Mouse (Mus musculus): ENCODE results near the gene Luc7l. TPM values are rescaled to one million over a fixed set of nuclear protein-coding genes. Genes with fewer than 3 reads are reported as not detected.

Luc7l gene
- total and polyA plus RNA-seq, 3 experiments: 58.4 to 59.2 TPM; not detected in 1

- peak; percentile 67 for TF ChIP-seq RAD21 (IDR thresholded peaks at IDR 0.05; ENCODE audit: low read depth, low read length)
- TF ChIP-seq ETS1 (IDR thresholded peaks at IDR 0.05; ENCODE audit: low read depth, low read length): no peak
- peak; percentile 53 for TF ChIP-seq SMC3 (IDR thresholded peaks at IDR 0.05; ENCODE audit: low read depth, low read length)
- peak; percentile 65 for TF ChIP-seq ZC3H11A (IDR thresholded peaks at IDR 0.05; ENCODE audit: low read depth, low read length)
- TF ChIP-seq EP300 (IDR thresholded peaks at IDR 0.05; ENCODE audit: low read depth in 1 of 2, low read length in 2 of 2): no peak
- TF ChIP-seq MAZ (IDR thresholded peaks at IDR 0.05; ENCODE audit: low read depth, low read length): no peak
- peak; percentile 46 to 82 (median 73) for TF ChIP-seq CTCF (IDR thresholded peaks at IDR 0.05 in 2 of 3, conservative IDR thresholded peaks at IDR 0.05 in 1 of 3; ENCODE audit: control insufficient read depth in 1 of 3, insufficient read depth in 1 of 3, low read depth in 2 of 3, low read length in 3 of 3, poor library complexity in 1 of 3, severe bottlenecking in 1 of 3)
- peak; percentile 59 for TF ChIP-seq ZNF384 (IDR thresholded peaks at IDR 0.05; ENCODE audit: low read depth, low read length)
- peak; percentile 44; the same call in 1 of the 2 replicates for TF ChIP-seq MYC (IDR thresholded peaks at IDR 0.05; ENCODE audit: low read depth, low read length)
- TF ChIP-seq POLR2AphosphoS2 (IDR thresholded peaks at IDR 0.05; ENCODE audit: low read length): no peak
- H3K36me3 ChIP-seq (ENCODE audit: control insufficient read depth in 1 of 2, insufficient read depth in 2 of 2, low read length in 2 of 2): peaks cover 13 to 38% of the 10 kb centered on the region in 2 experiments
- H3K4me1 ChIP-seq (ENCODE audit: control insufficient read depth in 1 of 2, insufficient read depth in 2 of 2, low read length in 2 of 2): peaks cover 4 to 6% of the 10 kb centered on the region in 2 experiments; a peak in 1 of 4 replicates
- H3K9ac ChIP-seq (ENCODE audit: control insufficient read depth, low read depth, low read length, poor library complexity, severe bottlenecking): no peak overlapping the region
- no peaks in the 10 kb centered on the region; the same call in 1 of the 2 replicates for H3K79me2 ChIP-seq (ENCODE audit: control insufficient read depth, insufficient read depth, low read length, poor library complexity)
- peak; percentile 73 for DNase-seq (ENCODE audit: low read depth, low spot score)
- H3K9me3 ChIP-seq (replicated peaks; ENCODE audit: insufficient read depth, low read length): no peaks in the 10 kb centered on the region
- no peak overlapping the region; the same call in 1 of the 2 replicates for H3K27ac ChIP-seq (ENCODE audit: control insufficient read depth, low read depth, low read length)
- H3K4me3 ChIP-seq (ENCODE audit: control insufficient read depth in 1 of 2, insufficient read depth in 1 of 2, low read depth in 2 of 2, low read length in 2 of 2): no peak overlapping the region
- no peaks in the 10 kb centered on the region for H3K27me3 ChIP-seq (ENCODE audit: control insufficient read depth in 1 of 2, insufficient read depth in 2 of 2, low read length in 2 of 2)
Measured at GRCm38 (mm10) chr17:26276711-26277110, 24.0 kb downstream of the Luc7l start.

GRCm38 (mm10) chr17:26286199-26286955, 33.7 kb downstream of the Luc7l start:
- DNase-seq (ENCODE audit: low read depth, low spot score): peak; percentile 55
- peaks cover 13 to 29% of the 10 kb centered on the region in 2 experiments for H3K4me1 ChIP-seq (ENCODE audit: control insufficient read depth in 1 of 2, insufficient read depth in 2 of 2, low read length in 2 of 2)
- TF ChIP-seq CHD2 (IDR thresholded peaks at IDR 0.05; ENCODE audit: low read length) (peak; percentile 9; the same call in 1 of the 2 replicates), POLR2AphosphoS2 (IDR thresholded peaks at IDR 0.05; ENCODE audit: low read length) (peak; percentile 86), RAD21 (IDR thresholded peaks at IDR 0.05; ENCODE audit: low read depth, low read length) (no peak), SMC3 (IDR thresholded peaks at IDR 0.05; ENCODE audit: low read depth, low read length) (0 out of 2 replicates have a peak, but pooled peaks have one; percentile 1), POLR2A (IDR thresholded peaks at IDR 0.05; ENCODE audit: control insufficient read depth in 1 of 2, insufficient read depth in 1 of 2, low read depth in 1 of 2, low read length in 2 of 2, poor library complexity in 1 of 2) (peak in 1 of 2 experiments; percentile 3; a peak in 2 of 4 replicates), NRF1 (IDR thresholded peaks at IDR 0.05; ENCODE audit: insufficient read depth, low read depth, low read length, poor library complexity, severe bottlenecking) (no peak)
- no peak overlapping the region for H3K4me3 ChIP-seq (ENCODE audit: control insufficient read depth in 1 of 2, insufficient read depth in 1 of 2, low read depth in 2 of 2, low read length in 2 of 2)
- H3K27ac ChIP-seq (ENCODE audit: control insufficient read depth, low read depth, low read length): no peak overlapping the region
- H3K9ac ChIP-seq (ENCODE audit: control insufficient read depth, low read depth, low read length, poor library complexity, severe bottlenecking): no peak overlapping the region
- H3K79me2 ChIP-seq (ENCODE audit: control insufficient read depth, insufficient read depth, low read length, poor library complexity): no peaks in the 10 kb centered on the region
- H3K36me3 ChIP-seq (ENCODE audit: control insufficient read depth in 1 of 2, insufficient read depth in 2 of 2, low read length in 2 of 2): peaks cover 18 to 24% of the 10 kb centered on the region in 2 experiments
- H3K27me3 ChIP-seq (ENCODE audit: control insufficient read depth in 1 of 2, insufficient read depth in 2 of 2, low read length in 2 of 2): no peaks in the 10 kb centered on the region
- H3K9me3 ChIP-seq (replicated peaks; ENCODE audit: insufficient read depth, low read length): no peaks in the 10 kb centered on the region

All from MEL (cell line).